31 mouse cellular contexts compared by ENCODE assay signal in the genomic region with DNA sequence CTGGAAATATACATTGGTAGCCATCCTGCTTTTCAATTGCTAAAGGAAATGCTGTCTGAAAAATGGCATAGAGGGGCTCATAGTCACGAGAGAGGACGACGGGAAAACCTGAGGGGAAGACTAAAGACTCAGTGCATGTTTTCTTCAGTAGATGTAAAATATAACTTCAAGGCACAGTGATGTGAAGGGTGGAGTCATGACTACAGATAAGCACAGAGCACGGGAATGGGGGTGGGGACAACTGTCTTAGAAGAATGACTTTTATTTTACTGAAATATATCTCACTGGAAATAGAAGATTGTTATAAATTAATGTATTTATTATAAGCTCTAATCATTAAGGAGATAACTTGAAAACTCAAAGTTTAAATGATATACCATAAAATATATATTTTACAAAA. TPM values are rescaled to one million over a fixed set of nuclear protein-coding genes. Genes with fewer than 3 reads are reported as not detected.
DNase-seq lines count a peak whose midpoint lies in the region; ATAC-seq and TF ChIP-seq lines count a peak whose summit lies in the region.
"Had no signal": no experiment of that assay in that cellular context is flagged by ENCODE, and none has a peak within 500 bp of the region (broad histone marks: within the 10 kb centered on the region; RNA-seq: fewer than 3 reads in every experiment).

No protein-coding gene starts in this region.

- 12% methylated on average over 4 of the region's 4 CpGs for WGBS in liver, embryonic 14.5 days (ENCODE audit: insufficient replicate concordance)
- WGBS in kidney, adult 2 months, result 64% methylated on average over 4 of the region's 4 CpGs

- peak overlapping the region; percentile 18 to 25; a peak in 3 of 4 replicates for H3K4me3 ChIP-seq in MEL (ENCODE audit: control insufficient read depth in 1 of 2, insufficient read depth in 1 of 2, low read depth in 2 of 2, low read length in 2 of 2)
- no peak overlapping the region for H3K4me3 ChIP-seq in liver, embryonic 14.5 days (ENCODE audit: insufficient read depth in 1 of 2, low read depth in 2 of 2, low read length in 2 of 2)
- no peak overlapping the region for H3K4me3 ChIP-seq in kidney, adult 2 months (ENCODE audit: insufficient read depth, low read depth, low read length)
- H3K4me3 ChIP-seq: embryonic facial prominence, embryonic 10.5 days; embryonic facial prominence, embryonic 15.5 days; forebrain, embryonic 13.5 days; hindbrain, embryonic 13.5 days; limb, embryonic 10.5 days; limb, embryonic 15.5 days; lung, embryonic 15.5 days; midbrain, embryonic 12.5 days; myocyte; neural tube, embryonic 12.5 days had no signal

- no peaks in the 10 kb centered on the region for H3K27me3 ChIP-seq in MEL (ENCODE audit: control insufficient read depth in 1 of 2, insufficient read depth in 2 of 2, low read length in 2 of 2)
- no peaks in the 10 kb centered on the region for H3K27me3 ChIP-seq in liver, embryonic 14.5 days (ENCODE audit: control insufficient read depth, insufficient read depth, low read length)
- no peaks in the 10 kb centered on the region for H3K27me3 ChIP-seq in kidney, adult 2 months (replicated peaks; ENCODE audit: control insufficient read depth, insufficient read depth, low read length)
- H3K27me3 ChIP-seq: embryonic facial prominence, embryonic 15.5 days; forebrain, embryonic 13.5 days; hindbrain, embryonic 13.5 days; limb, embryonic 15.5 days; lung, embryonic 15.5 days; midbrain, embryonic 12.5 days; neural tube, embryonic 12.5 days had no signal

- peak overlapping the region; percentile 56 for H3K4me2 ChIP-seq in liver, embryonic 14.5 days (ENCODE audit: low read depth)
- H3K4me2 ChIP-seq: embryonic facial prominence, embryonic 15.5 days; forebrain, embryonic 13.5 days; heart, embryonic 11.5 days; hindbrain, embryonic 13.5 days; limb, embryonic 15.5 days; lung, embryonic 15.5 days; midbrain, embryonic 12.5 days; neural tube, embryonic 12.5 days had no signal

- TF ChIP-seq RAD21 in MEL (IDR thresholded peaks at IDR 0.05; ENCODE audit: low read depth, low read length), result no peak

- TF ChIP-seq CTCF in MEL (IDR thresholded peaks at IDR 0.05 in 2 of 3, conservative IDR thresholded peaks at IDR 0.05 in 1 of 3; ENCODE audit: control insufficient read depth in 1 of 3, insufficient read depth in 1 of 3, low read depth in 2 of 3, low read length in 3 of 3, poor library complexity in 1 of 3, severe bottlenecking in 1 of 3), result no peak
- no peak for TF ChIP-seq CTCF in liver, embryonic 14.5 days (IDR thresholded peaks at IDR 0.05; ENCODE audit: low read depth)
- TF ChIP-seq CTCF in kidney, adult 2 months (conservative IDR thresholded peaks at IDR 0.05; ENCODE audit: insufficient read depth, insufficient read length, low read depth, low read length), result no peak

- no peaks in the 10 kb centered on the region for H3K79me2 ChIP-seq in MEL (ENCODE audit: control insufficient read depth, insufficient read depth, low read length, poor library complexity)

- peak in 1 of 2 experiments; percentile 55; a peak in 2 of 4 replicates for TF ChIP-seq EP300 in MEL (IDR thresholded peaks at IDR 0.05; ENCODE audit: low read depth in 1 of 2, low read length in 2 of 2)
- TF ChIP-seq EP300 in liver, embryonic 14.5 days (IDR thresholded peaks at IDR 0.05; ENCODE audit: low read depth), result no peak

- TF ChIP-seq POLR2A in MEL (IDR thresholded peaks at IDR 0.05; ENCODE audit: control insufficient read depth in 1 of 2, insufficient read depth in 1 of 2, low read depth in 1 of 2, low read length in 2 of 2, poor library complexity in 1 of 2), result no peak; a peak in 1 of 4 replicates
- no peak for TF ChIP-seq POLR2A in kidney, adult 2 months (IDR thresholded peaks at IDR 0.05; ENCODE audit: low read depth, low read length)

- H3K9me3 ChIP-seq in MEL (replicated peaks; ENCODE audit: insufficient read depth, low read length), result no peaks in the 10 kb centered on the region
- no peaks in the 10 kb centered on the region for H3K9me3 ChIP-seq in liver, embryonic 14.5 days (ENCODE audit: control insufficient read depth, low read length)
- H3K9me3 ChIP-seq: embryonic facial prominence, embryonic 10.5 days; embryonic facial prominence, embryonic 15.5 days; forebrain, embryonic 13.5 days; hindbrain, embryonic 13.5 days; limb, embryonic 10.5 days; limb, embryonic 15.5 days; lung, embryonic 15.5 days; midbrain, embryonic 12.5 days; neural tube, embryonic 12.5 days had no signal

- H3K36me3 ChIP-seq in MEL (ENCODE audit: control insufficient read depth in 1 of 2, insufficient read depth in 2 of 2, low read length in 2 of 2), result peaks cover 0 to 25% of the 10 kb centered on the region in 2 experiments; a peak in 2 of 4 replicates
- H3K36me3 ChIP-seq in liver, embryonic 14.5 days (replicated peaks; ENCODE audit: control insufficient read depth, insufficient read depth, low read depth), result peaks cover 3% of the 10 kb centered on the region; the same call in 1 of the 2 replicates
- peaks cover 1% of the 10 kb centered on the region; the same call in 1 of the 2 replicates for H3K36me3 ChIP-seq in kidney, adult 2 months (ENCODE audit: control insufficient read depth, insufficient read depth, low read length)

- ATAC-seq in erythroid progenitor cell, adult 5-6 weeks (replicated peaks; ENCODE audit: low FRiP score, poor library complexity, severe bottlenecking), result peak; percentile 75
- ATAC-seq in liver, embryonic 14.5 days (ENCODE audit: insufficient read depth), result peak; percentile 72; the same call in 1 of the 2 replicates
- peak; percentile 74 for ATAC-seq in megakaryocyte-erythroid progenitor cell, adult 5-6 weeks (replicated peaks; ENCODE audit: low FRiP score, low TSS enrichment, poor library complexity, severe bottlenecking)
- ATAC-seq: activated CD4-positive, CD25-positive, alpha-beta regulatory T cell, adult 4 months; forebrain, embryonic 13.5 days had no signal

- peaks cover 23% of the 10 kb centered on the region in 2 experiments for H3K4me1 ChIP-seq in MEL (ENCODE audit: control insufficient read depth in 1 of 2, insufficient read depth in 2 of 2, low read length in 2 of 2)
- peaks cover 12 to 28% of the 10 kb centered on the region in 2 experiments for H3K4me1 ChIP-seq in liver, embryonic 14.5 days (replicated peaks; ENCODE audit: control insufficient read depth in 2 of 2, insufficient read depth in 2 of 2, low read length in 1 of 2)
- H3K4me1 ChIP-seq in kidney, adult 2 months (ENCODE audit: control insufficient read depth, insufficient read depth, low read length), result no peaks in the 10 kb centered on the region
- H3K4me1 ChIP-seq: forebrain, embryonic 13.5 days; hindbrain, embryonic 13.5 days; limb, embryonic 10.5 days; limb, embryonic 15.5 days; midbrain, embryonic 12.5 days; neural tube, embryonic 12.5 days had no signal

- peak overlapping the region; percentile 68 for H3K27ac ChIP-seq in MEL (ENCODE audit: control insufficient read depth, low read depth, low read length)
- 0 out of 2 replicates have a peak overlapping the region, but pooled peaks have one; percentile 17 for H3K27ac ChIP-seq in liver, embryonic 14.5 days
- no peak overlapping the region for H3K27ac ChIP-seq in kidney, adult 2 months (ENCODE audit: insufficient read depth, low read depth, low read length)
- H3K27ac ChIP-seq: embryonic facial prominence, embryonic 10.5 days; embryonic facial prominence, embryonic 15.5 days; forebrain, embryonic 13.5 days; hindbrain, embryonic 13.5 days; limb, embryonic 10.5 days; limb, embryonic 15.5 days; lung, embryonic 15.5 days; midbrain, embryonic 12.5 days; neural tube, embryonic 12.5 days; stomach, postnatal 0 days had no signal

- DNase-seq in MEL (ENCODE audit: low read depth, low spot score), result peak; percentile 82
- peak; percentile 48 to 62 (median 60) for DNase-seq in liver, embryonic 14.5 days (ENCODE audit: low read depth in 3 of 3, low spot score in 3 of 3)
- no peak for DNase-seq in layer of hippocampus, postnatal 25 days (ENCODE audit: extremely low spot score in 1 of 2, low spot score in 1 of 2)
- no peak for DNase-seq in embryo, embryonic 9.5 days (ENCODE audit: extremely low spot score)
- DNase-seq in kidney, adult 2 months, result no peak
- DNase-seq: adrenal gland, adult 2 months; cerebellum, adult 18-20 months; cerebellum, postnatal 10 days; gastrocnemius, postnatal 25 days; heart, adult 18-20 months; heart, postnatal 4 days; kidney, adult 11 months; kidney, postnatal 36 days; right cerebral cortex, postnatal 4 days; thymus, adult 18-20 months; thymus, postnatal 25 days had no signal

- peak overlapping the region; percentile 46 for H3K9ac ChIP-seq in MEL (ENCODE audit: control insufficient read depth, low read depth, low read length, poor library complexity, severe bottlenecking)
- 0 out of 2 replicates have a peak overlapping the region, but pooled peaks have one; percentile 14 for H3K9ac ChIP-seq in liver, embryonic 14.5 days (replicated peaks)
- H3K9ac ChIP-seq: embryonic facial prominence, embryonic 15.5 days; forebrain, embryonic 13.5 days; hindbrain, embryonic 13.5 days; limb, embryonic 15.5 days; lung, embryonic 15.5 days; midbrain, embryonic 12.5 days; neural tube, embryonic 12.5 days had no signal

TF ChIP-seq in MEL, 35 proteins besides CTCF, POLR2A, EP300 and RAD21 (continues in another document):
- TF ChIP-seq USF2 (IDR thresholded peaks at IDR 0.05; ENCODE audit: borderline replicate concordance in 1 of 2, insufficient read depth in 1 of 2, low read depth in 1 of 2, low read length in 2 of 2) (no peak), RCOR1 (IDR thresholded peaks at IDR 0.05; ENCODE audit: low read depth, low read length) (no peak), KAT2A (conservative IDR thresholded peaks at IDR 0.05; ENCODE audit: low read depth, low read length) (no peak), POLR2AphosphoS2 (IDR thresholded peaks at IDR 0.05; ENCODE audit: low read length) (no peak), GATA1 (IDR thresholded peaks at IDR 0.05; ENCODE audit: low read depth, low read length) (peak; percentile 86), SMC3 (IDR thresholded peaks at IDR 0.05; ENCODE audit: low read depth, low read length) (no peak; the same call in 1 of the 2 replicates), UBTF (IDR thresholded peaks at IDR 0.05; ENCODE audit: borderline replicate concordance, insufficient read depth, low read depth, low read length) (no peak)

RNA-seq across cellular contexts. Expression of gene Dync1i2, which starts 58.6 kb away (rescaled TPM):
- 21.8 and 23.3 TPM in 2 replicates for total RNA-seq in MEL (2012; rRNA removed)
- 100 to 1,000 TPM in 1 of 2 experiments, 10 to 100 TPM in 1; 59.1 to 156 TPM for polyA plus RNA-seq in MEL (2012; ENCODE audit: insufficient read depth in 1 of 2, insufficient read length in 2 of 2, low read depth in 1 of 2, low replicate concordance in 2 of 2, missing spikeins in 1 of 2)
- total RNA-seq in erythroid progenitor cell, adult 5-6 weeks (2015; ENCODE audit: low replicate concordance), result 55.9 and 133 TPM in 2 replicates
- 52.0 and 69.4 TPM in 2 replicates for total RNA-seq in erythroid progenitor cell, adult 5-6 weeks (2017; ENCODE audit: low replicate concordance)
- 15.2 and 24.8 TPM in 2 replicates for polyA plus RNA-seq in liver, embryonic 14.5 days (2012; rRNA removed)
- 29.9 and 36.7 TPM in 2 replicates for polyA plus RNA-seq in liver, embryonic 14.5 days (2014; fragmentation: Nextera tagmentation; extraction: Ambion mirVana)
- 71.4 and 78.4 TPM in 2 replicates for total RNA-seq in megakaryocyte-erythroid progenitor cell, adult 5-6 weeks (2014; fragmentation: Nextera tagmentation)
- 124 and 126 TPM in 2 replicates for total RNA-seq in megakaryocyte-erythroid progenitor cell, adult 5-6 weeks (2017)
- total RNA-seq in layer of hippocampus, postnatal 25 days (2021), result 100 to 1,000 TPM; 124 to 137 TPM
- 17.5 and 28.8 TPM in 2 replicates for polyA plus RNA-seq in kidney, adult 2 months (2012; rRNA removed)

Comparison
In these comparisons a context has a peak if more than half of its experiments do, and no peak if none do; other contexts are left out.
1. DNase-seq: peak in MEL (single experiment) and liver, embryonic 14.5 days (3 of 3); none in layer of hippocampus, postnatal 25 days (0 of 2), embryo, embryonic 9.5 days (single experiment) and kidney, adult 2 months (single experiment).
2. H3K4me3 ChIP-seq: peak in MEL (2 of 2); none in liver, embryonic 14.5 days (0 of 2) and kidney, adult 2 months (single experiment).
3. Peak in every context shown above with its lines, with median percentiles within 50 percentile points of each other: ATAC-seq.